Mouse (Mus musculus): ENCODE data around the gene Trim3. TPM values are rescaled to one million over a fixed set of nuclear protein-coding genes. Genes with fewer than 3 reads are reported as not detected.

Trim3 gene
- polyA plus RNA-seq (2016; fragmentation: Nextera tagmentation; extraction: Ambion mirVana) = 27.9 and 30.7 TPM in 2 replicates

GRCm38 (mm10) chr7:105633127-105633800 is at the start of gene Trim3:
TSS of gene Trim3 (minus strand) at chr7:105633571.
- Histone ChIP-seq H3K36me3 (peaks cover 28% of the 10 kb centered on the region), H3K4me3 (peak within 1 kb of the TSS; percentile 85), H3K27ac (ENCODE audit: poor library complexity, severe bottlenecking) (peak within 1 kb of the TSS; percentile 66), H3K9ac (peak within 1 kb of the TSS; percentile 95), H3K4me1 (replicated peaks) (peaks cover 43% of the 10 kb centered on the region), H3K27me3 (replicated peaks) (no peaks in the 10 kb centered on the region), H3K9me3 (replicated peaks) (no peaks in the 10 kb centered on the region), H3K4me2 (peak within 1 kb of the TSS; percentile 92)
- ATAC-seq (ENCODE audit: insufficient number of reproducible peaks, low FRiP score) = peak; percentile 93
- WGBS = under 1% methylated on average over 60 of the region's 71 CpGs

- Histone ChIP-seq H3K4me2 (peak within 1 kb of the TSS; percentile 88), H3K4me1 (replicated peaks) (no peaks in the 10 kb centered on the region; the same call in 1 of the 2 replicates), H3K36me3 (peaks cover 4% of the 10 kb centered on the region; the same call in 1 of the 2 replicates), H3K4me3 (peak within 1 kb of the TSS; percentile 47), H3K9me3 (replicated peaks) (no peaks in the 10 kb centered on the region), H3K9ac (peak within 1 kb of the TSS; percentile 63), H3K27ac (ENCODE audit: poor library complexity, severe bottlenecking) (no peak within 1 kb of the TSS), H3K27me3 (replicated peaks) (no peaks in the 10 kb centered on the region)
- ATAC-seq (ENCODE audit: insufficient number of reproducible peaks, low FRiP score) = peak; percentile 92
- WGBS = 3% methylated on average over 17 of the region's 17 CpGs
These were observed 17.5 kb upstream of the Trim3 start, which contains the start of gene Dnhd1 for GRCm38 (mm10) chr7:105650639-105651435. TSS of gene Dnhd1 (plus strand) at chr7:105650827.

GRCm38 (mm10) chr7:105641936-105642335 is 8.6 kb upstream of the Trim3 start:
- H3K4me1 ChIP-seq (replicated peaks) = peaks cover 28% of the 10 kb centered on the region
- WGBS = 66% methylated on average over 3 of the region's 3 CpGs
- H3K9me3 ChIP-seq (replicated peaks) = no peaks in the 10 kb centered on the region
- peak overlapping the region; percentile 90 for H3K9ac ChIP-seq
- peak overlapping the region; percentile 96 for H3K4me2 ChIP-seq
- no peaks in the 10 kb centered on the region for H3K27me3 ChIP-seq (replicated peaks)
- H3K4me3 ChIP-seq = no peak overlapping the region
- ATAC-seq (ENCODE audit: insufficient number of reproducible peaks, low FRiP score) = no peak
- 0 out of 2 replicates have a peak overlapping the region, but pooled peaks have one; percentile 4 for H3K27ac ChIP-seq (ENCODE audit: poor library complexity, severe bottlenecking)
- H3K36me3 ChIP-seq = peaks cover 34% of the 10 kb centered on the region

DNA sequence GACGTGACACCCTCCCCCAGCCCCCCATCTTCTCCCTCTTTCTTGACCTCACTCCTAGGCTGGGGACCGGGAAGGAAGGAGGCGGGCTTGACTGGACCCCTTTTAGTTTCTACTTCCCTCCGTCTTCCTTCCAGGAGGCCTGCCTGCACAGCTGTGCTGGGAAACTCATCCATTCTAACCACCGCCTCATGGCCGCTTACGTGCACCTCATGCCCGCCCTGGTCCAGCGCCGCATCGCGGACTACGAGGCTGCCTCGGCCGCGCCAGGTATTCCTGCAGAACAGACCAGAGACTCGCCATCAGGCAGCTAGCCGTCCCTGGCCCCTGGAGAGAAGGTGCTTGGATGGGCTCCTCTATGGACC is 7.5 kb upstream of the Trim3 start:
- Histone ChIP-seq H3K27ac (ENCODE audit: poor library complexity, severe bottlenecking) (peak overlapping the region; percentile 82), H3K4me1 (replicated peaks) (peaks cover 28% of the 10 kb centered on the region), H3K27me3 (replicated peaks) (no peaks in the 10 kb centered on the region), H3K4me3 (peak overlapping the region; percentile 74), H3K4me2 (peak overlapping the region; percentile 96), H3K36me3 (peaks cover 44% of the 10 kb centered on the region), H3K9ac (peak overlapping the region; percentile 90), H3K9me3 (replicated peaks) (no peaks in the 10 kb centered on the region)
- peak; percentile 20; the same call in 1 of the 2 replicates for ATAC-seq (ENCODE audit: insufficient number of reproducible peaks, low FRiP score)
- under 1% methylated on average over 18 of the region's 18 CpGs for WGBS

DNA sequence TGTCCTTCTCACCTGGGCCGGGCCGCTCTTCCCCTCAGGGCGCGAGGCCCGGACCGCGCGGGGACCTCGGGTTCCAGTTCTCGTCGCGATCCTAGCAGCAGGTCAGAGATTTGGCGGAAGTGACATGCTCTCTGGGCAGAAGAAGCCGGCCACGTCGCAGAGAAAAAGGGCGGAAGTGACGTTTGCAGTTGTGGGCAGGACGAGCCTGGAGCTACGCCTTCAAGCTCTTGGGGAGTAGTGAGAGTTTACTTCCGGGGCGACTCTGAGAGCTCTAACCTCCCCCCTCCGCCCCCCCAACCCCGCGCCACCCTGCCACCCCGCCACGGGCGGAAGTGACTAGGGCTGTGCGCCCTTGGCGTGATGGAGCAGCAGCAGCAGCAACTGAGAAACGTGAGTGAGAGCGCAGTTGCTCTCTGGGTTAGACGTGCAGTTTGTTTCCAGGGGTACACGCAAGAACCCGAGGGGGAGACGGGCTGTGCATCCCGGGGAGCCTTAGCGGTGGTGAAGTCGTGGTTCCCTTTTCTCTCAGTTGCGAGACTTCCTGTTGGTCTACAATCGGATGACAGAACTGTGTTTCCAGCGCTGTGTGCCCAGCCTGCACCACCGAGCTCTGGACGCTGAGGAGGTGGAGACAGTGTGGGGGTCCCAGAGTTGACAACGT is 7.0 kb upstream of the Trim3 start, which contains the start of the genes Arfip2 and Gm45799:
Gene Arfip2 (minus strand): TSS at position 184 of the 661 bp plus-strand sequence.
Gene Gm45799 (plus strand): TSS at position 320 of the 661 bp plus-strand sequence.
- H3K36me3 ChIP-seq = peaks cover 49% of the 10 kb centered on the region
- H3K27ac ChIP-seq (ENCODE audit: poor library complexity, severe bottlenecking) = peak within 1 kb of the TSS; percentile 82
- H3K27me3 ChIP-seq (replicated peaks) = no peaks in the 10 kb centered on the region
- peak; percentile 96 for ATAC-seq (ENCODE audit: insufficient number of reproducible peaks, low FRiP score)
- 0% methylated on average over 45 of the region's 45 CpGs for WGBS
- H3K4me2 ChIP-seq = peak within 1 kb of the TSS; percentile 96
- peak within 1 kb of the TSS; percentile 93 for H3K9ac ChIP-seq
- H3K4me3 ChIP-seq = peak within 1 kb of the TSS; percentile 74
- peaks cover 28% of the 10 kb centered on the region for H3K4me1 ChIP-seq (replicated peaks)
- no peaks in the 10 kb centered on the region for H3K9me3 ChIP-seq (replicated peaks)

- Histone ChIP-seq H3K9me3 (replicated peaks) (no peaks in the 10 kb centered on the region), H3K4me2 (peak within 1 kb of the TSS; percentile 96), H3K9ac (peak within 1 kb of the TSS; percentile 93), H3K4me3 (peak within 1 kb of the TSS; percentile 74), H3K4me1 (replicated peaks) (peaks cover 28% of the 10 kb centered on the region), H3K36me3 (peaks cover 47% of the 10 kb centered on the region), H3K27ac (ENCODE audit: poor library complexity, severe bottlenecking) (peak within 1 kb of the TSS; percentile 82), H3K27me3 (replicated peaks) (no peaks in the 10 kb centered on the region)
- 2% methylated on average over 2 of the region's 2 CpGs for WGBS
- 0 out of 2 replicates have a peak, but pooled peaks have one; percentile 1 for ATAC-seq (ENCODE audit: insufficient number of reproducible peaks, low FRiP score)
These were observed 6.4 kb upstream of the Trim3 start, which contains the start of gene Timm10b for GRCm38 (mm10) chr7:105639756-105640155. TSS of gene Timm10b (plus strand) at chr7:105640056.

DNA sequence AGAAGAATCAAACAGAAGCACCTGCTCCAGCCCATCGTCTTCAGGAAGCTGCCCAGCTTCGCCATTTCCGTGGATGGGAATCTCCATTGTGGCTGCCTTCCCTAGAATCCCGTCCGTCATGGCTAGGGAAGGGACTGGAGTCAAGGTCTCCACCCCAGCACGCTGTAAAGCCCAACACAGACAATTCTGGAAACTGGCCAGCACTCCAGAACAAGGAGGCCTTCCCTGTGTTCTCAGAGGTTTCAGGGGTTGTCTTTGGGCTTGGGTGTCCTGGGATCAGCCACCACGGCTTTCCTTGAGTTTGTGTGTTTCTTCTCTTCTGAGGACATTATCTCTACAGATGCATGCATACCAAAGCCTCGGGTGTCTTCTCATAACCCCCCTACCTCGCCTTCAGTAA is 5.9 kb upstream of the Trim3 start:
- ATAC-seq (ENCODE audit: insufficient number of reproducible peaks, low FRiP score) = no peak
- H3K4me1 ChIP-seq (replicated peaks) = peaks cover 32% of the 10 kb centered on the region
- H3K9me3 ChIP-seq (replicated peaks) = no peaks in the 10 kb centered on the region
- peak overlapping the region; percentile 93 for H3K9ac ChIP-seq
- H3K27ac ChIP-seq (ENCODE audit: poor library complexity, severe bottlenecking) = no peak overlapping the region
- peaks cover 47% of the 10 kb centered on the region for H3K36me3 ChIP-seq
- 69% methylated on average over 9 of the region's 9 CpGs for WGBS
- peak overlapping the region; percentile 95 for H3K4me2 ChIP-seq
- peak overlapping the region; percentile 74 for H3K4me3 ChIP-seq
- H3K27me3 ChIP-seq (replicated peaks) = no peaks in the 10 kb centered on the region

- 92% methylated on average over 6 of the region's 6 CpGs for WGBS
- Histone ChIP-seq H3K4me3 (no peak overlapping the region), H3K27ac (ENCODE audit: poor library complexity, severe bottlenecking) (no peak overlapping the region), H3K36me3 (peaks cover 43% of the 10 kb centered on the region), H3K4me1 (replicated peaks) (peaks cover 33% of the 10 kb centered on the region), H3K9me3 (replicated peaks) (no peaks in the 10 kb centered on the region), H3K4me2 (no peak overlapping the region), H3K27me3 (replicated peaks) (no peaks in the 10 kb centered on the region), H3K9ac (no peak overlapping the region)
- no peak for ATAC-seq (ENCODE audit: insufficient number of reproducible peaks, low FRiP score)
These were observed 5.4 kb upstream of the Trim3 start for GRCm38 (mm10) chr7:105638776-105639175.

DNA sequence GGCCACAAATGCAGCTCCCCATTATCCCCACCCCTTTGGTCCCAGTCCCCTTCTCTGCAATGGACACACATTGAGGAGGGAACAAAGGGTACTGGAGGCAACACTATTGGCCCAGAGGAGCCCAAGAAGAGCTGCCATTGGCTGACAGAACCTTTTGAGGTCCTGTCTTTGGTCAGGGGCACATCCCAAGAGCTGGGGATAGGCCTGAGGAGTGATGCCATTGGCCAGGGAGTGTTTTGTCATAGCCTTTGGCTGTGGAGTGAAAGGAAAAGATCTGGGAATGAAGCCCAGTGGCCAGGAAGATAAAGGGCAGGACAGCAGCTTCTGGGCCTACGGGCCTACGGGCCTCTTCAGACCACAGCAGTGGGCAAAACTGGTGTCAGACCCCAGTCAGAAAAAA is 2.4 kb upstream of the Trim3 start:
- H3K27ac ChIP-seq (ENCODE audit: poor library complexity, severe bottlenecking) = no peak overlapping the region
- no peaks in the 10 kb centered on the region for H3K9me3 ChIP-seq (replicated peaks)
- H3K4me2 ChIP-seq = no peak overlapping the region
- no peaks in the 10 kb centered on the region for H3K27me3 ChIP-seq (replicated peaks)
- peaks cover 33% of the 10 kb centered on the region for H3K36me3 ChIP-seq
- H3K9ac ChIP-seq = 0 out of 2 replicates have a peak overlapping the region, but pooled peaks have one; percentile 13
- H3K4me1 ChIP-seq (replicated peaks) = peaks cover 34% of the 10 kb centered on the region
- ATAC-seq (ENCODE audit: insufficient number of reproducible peaks, low FRiP score) = no peak
- WGBS = 85% methylated on average over 2 of the region's 2 CpGs
- no peak overlapping the region for H3K4me3 ChIP-seq

DNA sequence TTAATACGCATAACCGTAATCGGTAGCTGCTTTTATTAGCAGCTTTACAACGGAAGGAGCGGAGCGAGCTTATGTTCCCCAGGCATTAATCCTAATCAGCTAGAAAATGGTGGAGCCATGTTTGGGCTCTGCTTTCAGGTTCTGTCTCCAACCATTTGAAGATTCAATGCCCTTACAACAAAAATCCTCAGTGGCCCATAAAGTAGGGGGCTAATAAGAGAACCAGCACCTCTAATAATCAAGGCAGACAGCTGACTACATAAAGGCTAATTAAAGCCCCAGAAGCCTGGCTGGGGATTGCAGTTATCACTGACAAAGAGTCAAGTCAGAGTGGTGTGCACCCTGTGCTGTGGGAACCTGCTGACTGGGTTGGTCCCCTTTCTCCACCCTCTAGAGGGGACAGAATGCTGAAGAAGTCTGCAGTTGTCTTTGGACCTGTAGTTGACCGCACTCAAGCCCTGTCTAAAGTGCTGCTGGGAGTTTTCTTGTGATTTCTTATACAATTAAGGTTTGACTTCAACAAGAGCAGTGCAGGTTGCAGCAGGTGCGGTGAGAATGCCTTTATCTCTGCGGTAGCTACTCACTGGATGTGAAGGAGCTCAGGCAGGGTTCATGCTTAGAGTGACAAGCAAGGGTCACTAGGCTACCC is 1.0 kb upstream of the Trim3 start:
- H3K9me3 ChIP-seq (replicated peaks) = no peaks in the 10 kb centered on the region
- ATAC-seq (ENCODE audit: insufficient number of reproducible peaks, low FRiP score) = no peak
- H3K27ac ChIP-seq (ENCODE audit: poor library complexity, severe bottlenecking) = 0 out of 2 replicates have a peak overlapping the region, but pooled peaks have one; percentile 2
- peak overlapping the region; percentile 85 for H3K4me3 ChIP-seq
- no peaks in the 10 kb centered on the region for H3K27me3 ChIP-seq (replicated peaks)
- H3K36me3 ChIP-seq = peaks cover 33% of the 10 kb centered on the region
- WGBS = 55% methylated on average over 9 of the region's 9 CpGs
- no peak overlapping the region for H3K9ac ChIP-seq
- peaks cover 42% of the 10 kb centered on the region for H3K4me1 ChIP-seq (replicated peaks)
- peak overlapping the region; percentile 92 for H3K4me2 ChIP-seq

All from heart, embryonic 12.5 days (tissue).